Mouse (Mus musculus) E14TG2a.4 (cell line): ENCODE measurements around the gene Mettl7a1.
"Not testable (repeated sequence)": the region's sequence is repeated elsewhere in the genome, so short reads cannot be mapped to it uniquely, and the experiment has no call there.

Experiments used
- CTCF ChIP-seq: conservative IDR thresholded peaks from 2 replicates; pipeline ENCODE4 v1.5.1; 2014; ENCODE audit warnings: low read length
- NANOG ChIP-seq: IDR thresholded peaks from 2 replicates; pipeline ENCODE4 v1.6.1; 2014; ENCODE audit warnings: borderline replicate concordance, low read length, mixed read lengths
- POU5F1 ChIP-seq: IDR thresholded peaks from 2 replicates; pipeline ENCODE4 v1.6.1; 2014; ENCODE audit warnings: low read length, borderline replicate concordance

GRCm38 (mm10) chr15:100318014-100318671 is 14.2 kb downstream of the Mettl7a1 start:
- TF ChIP-seq NANOG, CTCF, POU5F1: not testable (repeated sequence)
